Mouse (Mus musculus): ENCODE results near the gene Nip7.

GRCm38 (mm10) chr8:107046976-107047375, 9.7 kb upstream of the Nip7 start:
- TF ChIP-seq CTCF (IDR thresholded peaks at IDR 0.05; ENCODE audit: insufficient read depth, low read length) (no peak), POLR2A (IDR thresholded peaks at IDR 0.05; ENCODE audit: borderline replicate concordance, extremely low read depth, low read depth, low read length) (no peak)
